Comparison of ENCODE assay signal across 21 mouse cellular contexts in genomic region chr4:32869370-32869769, GRCm38 (mm10).
A peak's percentile ranks its signal among the peaks of the same experiment; 100 is the strongest.
DNase-seq lines count a peak whose midpoint lies in the region; ATAC-seq and TF ChIP-seq lines count a peak whose summit lies in the region.
"Had no signal": no experiment of that assay in that cellular context is flagged by ENCODE, and none has a peak within 500 bp of the region (broad histone marks: within the 10 kb centered on the region; RNA-seq: fewer than 3 reads in every experiment).

No protein-coding gene starts in this region.

- H3K4me3 ChIP-seq in heart, embryonic 15.5 days = no peak overlapping the region
- no peak overlapping the region for H3K4me3 ChIP-seq in thymus, adult 2 months (ENCODE audit: control insufficient read depth, insufficient read depth, low read length)
- H3K4me3 ChIP-seq in liver, embryonic 15.5 days (replicated peaks) = no peak overlapping the region
- H3K4me3 ChIP-seq: embryonic facial prominence, embryonic 13.5 days; midbrain, embryonic 12.5 days had no signal

- H3K36me3 ChIP-seq in heart, embryonic 15.5 days = no peaks in the 10 kb centered on the region
- no peaks in the 10 kb centered on the region for H3K36me3 ChIP-seq in thymus, adult 2 months (ENCODE audit: control insufficient read depth, insufficient read depth, low read length)
- H3K36me3 ChIP-seq in liver, embryonic 15.5 days (replicated peaks) = no peaks in the 10 kb centered on the region
- H3K36me3 ChIP-seq: embryonic facial prominence, embryonic 13.5 days; midbrain, embryonic 12.5 days had no signal

- peaks cover 5% of the 10 kb centered on the region for H3K27me3 ChIP-seq in heart, embryonic 15.5 days
- no peaks in the 10 kb centered on the region for H3K27me3 ChIP-seq in thymus, adult 2 months (ENCODE audit: control insufficient read depth, insufficient read depth, low read length)
- peaks cover 18% of the 10 kb centered on the region for H3K27me3 ChIP-seq in liver, embryonic 15.5 days
- H3K27me3 ChIP-seq: embryonic facial prominence, embryonic 13.5 days; midbrain, embryonic 12.5 days had no signal

- DNase-seq in heart, postnatal 10 days = no peak
- peak; percentile 27 for DNase-seq in thymus, postnatal 25 days
- no peak for DNase-seq in thymus, adult 2 months
- no peak for DNase-seq in gastrocnemius, adult 18-20 months (ENCODE audit: low spot score)
- DNase-seq in urinary bladder, postnatal 25 days (ENCODE audit: low spot score) = no peak
- DNase-seq: adrenal gland, postnatal 14 days; cerebellum, adult 2 months; cerebellum, postnatal 36 days; embryo, embryonic 11 days; gastrocnemius, postnatal 10 days; heart, postnatal 36 days; kidney, adult 2 months; lung, adult 18-20 months; lung, postnatal 10 days had no signal

- H3K27ac ChIP-seq in heart, embryonic 15.5 days = no peak overlapping the region
- H3K27ac ChIP-seq in thymus, adult 2 months (ENCODE audit: control insufficient read depth, insufficient read depth, low read length) = no peak overlapping the region
- H3K27ac ChIP-seq in liver, embryonic 15.5 days (replicated peaks) = no peak overlapping the region
- H3K27ac ChIP-seq: embryonic facial prominence, embryonic 13.5 days; hindbrain, embryonic 14.5 days; kidney, postnatal 0 days; midbrain, embryonic 12.5 days had no signal

- intact Hi-C loops in heart, postnatal 10 days (cut with DNase I) = no loop called here

- no peak for ATAC-seq in heart, embryonic 15.5 days (replicated peaks; ENCODE audit: insufficient number of reproducible peaks, insufficient read depth, low FRiP score, low read depth)
- peak; percentile 60 for ATAC-seq in liver, embryonic 15.5 days (ENCODE audit: insufficient read depth)
- ATAC-seq: forebrain, embryonic 14.5 days had no signal

- H3K9ac ChIP-seq in heart, embryonic 15.5 days = no peak overlapping the region
- peak overlapping the region; percentile 28; the same call in 1 of the 2 replicates for H3K9ac ChIP-seq in liver, embryonic 15.5 days
- H3K9ac ChIP-seq: embryonic facial prominence, embryonic 13.5 days; hindbrain, embryonic 14.5 days; midbrain, embryonic 12.5 days had no signal

- no peaks in the 10 kb centered on the region for H3K9me3 ChIP-seq in heart, embryonic 15.5 days (replicated peaks)
- no peaks in the 10 kb centered on the region for H3K9me3 ChIP-seq in liver, embryonic 15.5 days (replicated peaks)
- H3K9me3 ChIP-seq: embryonic facial prominence, embryonic 13.5 days; midbrain, embryonic 12.5 days had no signal

- H3K4me1 ChIP-seq in heart, embryonic 15.5 days (replicated peaks) = peaks cover 20% of the 10 kb centered on the region
- H3K4me1 ChIP-seq in thymus, adult 2 months (replicated peaks; ENCODE audit: control insufficient read depth, insufficient read depth, low read length) = peaks cover 41% of the 10 kb centered on the region
- H3K4me1 ChIP-seq in liver, embryonic 15.5 days (replicated peaks) = peaks cover 37% of the 10 kb centered on the region

- TF ChIP-seq POLR2A in thymus, adult 2 months (IDR thresholded peaks at IDR 0.05; ENCODE audit: control insufficient read depth, extremely low read depth, insufficient read depth, low read length, poor library complexity) = no peak

- WGBS in heart, embryonic 15.5 days = 27% methylated on average over 9 of the region's 9 CpGs
- WGBS in thymus, adult 2 months = 17% methylated on average over 7 of the region's 9 CpGs
- 20% methylated on average over 9 of the region's 9 CpGs for WGBS in liver, embryonic 15.5 days (ENCODE audit: insufficient replicate concordance)

- TF ChIP-seq CTCF in thymus, adult 2 months (IDR thresholded peaks at IDR 0.05; ENCODE audit: borderline replicate concordance, control insufficient read depth, extremely low read depth, insufficient read depth, low read length, poor library complexity) = no peak

- H3K4me2 ChIP-seq in heart, embryonic 15.5 days = peak overlapping the region; percentile 40
- peak overlapping the region; percentile 55 for H3K4me2 ChIP-seq in liver, embryonic 15.5 days
- H3K4me2 ChIP-seq: embryonic facial prominence, embryonic 13.5 days; hindbrain, embryonic 14.5 days; midbrain, embryonic 12.5 days had no signal
